Mouse (Mus musculus): ENCODE results near the gene Npy4r.

- no peak for TF ChIP-seq CTCF (IDR thresholded peaks at IDR 0.05; ENCODE audit: low read depth)
- TF ChIP-seq EP300 (IDR thresholded peaks at IDR 0.05; ENCODE audit: low read depth) = no peak
Observed at GRCm38 (mm10) chr14:34103855-34104254, 48.4 kb downstream of the Npy4r start.

Data from heart, postnatal 0 days (tissue).